Mouse (Mus musculus): ENCODE data around the gene Dnah8. TPM values are rescaled to one million over a fixed set of nuclear protein-coding genes. Genes with fewer than 3 reads are reported as not detected.

The Dnah8 gene
- total RNA-seq, 2 experiments from 2014 or later, result 0.11 TPM; not detected in 1

DNA sequence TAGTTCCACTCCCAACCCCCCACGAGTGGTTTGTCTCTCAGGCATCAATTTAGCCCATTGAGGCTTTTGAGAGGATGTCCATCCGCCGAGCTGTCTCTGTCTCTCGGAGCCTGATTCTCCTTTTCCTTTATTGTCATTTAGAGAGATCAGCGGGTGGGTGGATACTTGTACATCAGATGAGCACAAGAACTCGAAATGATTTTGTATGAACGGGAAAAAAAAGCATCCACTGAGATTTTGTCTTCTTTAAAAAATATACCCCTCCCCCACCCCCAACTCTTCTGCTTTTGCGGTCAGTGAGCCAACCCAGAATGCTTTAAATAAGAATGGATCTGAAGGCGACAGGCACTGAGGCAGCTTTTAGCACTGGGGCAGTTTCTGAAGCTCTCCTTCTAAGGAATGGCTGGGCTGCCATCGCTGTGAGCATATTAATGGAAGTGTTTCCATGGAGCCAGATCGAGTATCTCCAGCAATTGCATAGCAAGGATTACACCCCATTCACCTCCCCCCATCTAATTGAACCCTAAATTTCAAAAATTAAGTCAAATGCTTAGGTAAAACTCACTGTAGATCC is 201.7 kb downstream of the Dnah8 start:
- no peak for DNase-seq
- no peak overlapping the region for H3K27ac ChIP-seq
- H3K4me3 ChIP-seq, result no peak overlapping the region
- no peak for TF ChIP-seq CTCF (IDR thresholded peaks at IDR 0.05)
- intact Hi-C loops (cut with DNase I), result no loop called here

GRCm38 (mm10) chr17:30831170-30831569 is 207.0 kb downstream of the Dnah8 start:
- intact Hi-C loops (cut with DNase I), result no loop called here
- no peak for DNase-seq
- no peak overlapping the region for H3K4me3 ChIP-seq
- no peak overlapping the region for H3K27ac ChIP-seq
- peak; percentile 11; the same call in 1 of the 2 replicates for TF ChIP-seq CTCF (IDR thresholded peaks at IDR 0.05)

- H3K27ac ChIP-seq, result no peak overlapping the region
- intact Hi-C loops (cut with DNase I), result no loop called here
- no peak for DNase-seq
- TF ChIP-seq CTCF (IDR thresholded peaks at IDR 0.05), result no peak
- no peak overlapping the region for H3K4me3 ChIP-seq
Observed at GRCm38 (mm10) chr17:30835419-30835818, 211.3 kb downstream of the Dnah8 start.

- Histone ChIP-seq H3K4me3 (no peak overlapping the region), H3K27ac (no peak overlapping the region)
- TF ChIP-seq CTCF (IDR thresholded peaks at IDR 0.05), result no peak
- no peak for DNase-seq
- intact Hi-C loops (cut with DNase I), result no loop called here
Observed at GRCm38 (mm10) chr17:30837031-30837430, 212.9 kb downstream of the Dnah8 start.

- TF ChIP-seq CTCF (IDR thresholded peaks at IDR 0.05), result no peak
- no peak for DNase-seq
- H3K4me3 ChIP-seq, result no peak overlapping the region
- H3K27ac ChIP-seq, result no peak overlapping the region
- intact Hi-C loops (cut with DNase I), result no loop called here
Observed at GRCm38 (mm10) chr17:30840046-30840445, 215.9 kb downstream of the Dnah8 start.

- Histone ChIP-seq H3K27ac (no peak overlapping the region), H3K4me3 (no peak overlapping the region)
- no peak for TF ChIP-seq CTCF (IDR thresholded peaks at IDR 0.05)
- intact Hi-C loops (cut with DNase I), result no loop called here
- no peak for DNase-seq
Observed at GRCm38 (mm10) chr17:30842312-30842711, 218.2 kb downstream of the Dnah8 start.

GRCm38 (mm10) chr17:30844321-30844791 is 220.2 kb downstream of the Dnah8 start:
- intact Hi-C loops (cut with DNase I), result loop anchor here (2.0 kb wide), 1 partner anchor 388 kb away; no protein-coding TSS in a partner anchor
- Histone ChIP-seq H3K4me3 (no peak overlapping the region), H3K27ac (no peak overlapping the region)
- peak; percentile 56 for TF ChIP-seq CTCF (IDR thresholded peaks at IDR 0.05)
- no peak for DNase-seq

DNA sequence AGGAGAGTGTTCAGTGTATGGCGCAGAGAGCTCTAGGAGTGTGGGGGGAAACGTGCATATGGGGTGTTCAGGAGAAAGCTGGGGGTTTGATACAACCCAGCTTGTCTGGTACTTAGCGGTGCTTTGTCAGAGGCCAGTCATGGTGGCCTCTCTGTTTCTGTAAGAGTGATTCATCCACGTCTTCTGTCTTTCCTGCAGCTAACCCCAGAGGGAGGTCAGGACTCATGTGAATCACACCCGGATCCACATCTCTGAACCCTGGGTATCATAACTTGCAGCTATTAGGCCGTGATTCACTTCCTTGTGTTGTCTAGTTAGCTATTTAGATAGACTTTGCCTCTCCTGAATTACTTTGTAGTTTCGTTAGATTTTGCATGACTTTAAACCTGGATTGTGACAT is 223.3 kb downstream of the Dnah8 start:
- no peak overlapping the region for H3K27ac ChIP-seq
- no peak for DNase-seq
- intact Hi-C loops (cut with DNase I), result no loop called here
- TF ChIP-seq CTCF (IDR thresholded peaks at IDR 0.05), result no peak
- no peak overlapping the region for H3K4me3 ChIP-seq

DNA sequence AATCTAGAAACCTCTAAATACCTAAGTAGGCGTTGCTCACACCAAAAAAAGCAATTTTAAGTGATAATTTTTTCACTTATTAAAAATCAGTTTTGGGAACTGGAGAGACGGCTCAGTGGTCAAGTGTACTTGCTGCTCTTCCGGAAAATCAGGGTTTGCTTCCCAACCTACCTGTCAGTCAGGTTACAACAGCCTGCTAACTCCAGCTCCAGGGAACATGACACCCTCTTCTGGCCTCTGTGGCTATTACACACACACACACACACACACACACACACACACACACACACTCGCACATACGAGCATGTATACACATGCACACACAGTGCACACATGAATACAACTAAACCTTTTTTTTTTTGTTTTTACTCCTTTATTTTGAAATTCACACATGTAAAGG is 223.9 kb downstream of the Dnah8 start:
- Histone ChIP-seq H3K27ac (no peak overlapping the region), H3K4me3 (no peak overlapping the region)
- no peak for TF ChIP-seq CTCF (IDR thresholded peaks at IDR 0.05)
- no peak for DNase-seq
- intact Hi-C loops (cut with DNase I), result no loop called here

- DNase-seq, result no peak
- Histone ChIP-seq H3K4me3 (no peak overlapping the region), H3K27ac (no peak overlapping the region)
- intact Hi-C loops (cut with DNase I), result no loop called here
- no peak for TF ChIP-seq CTCF (IDR thresholded peaks at IDR 0.05)
Observed at GRCm38 (mm10) chr17:30848804-30849203, 224.7 kb downstream of the Dnah8 start.

GRCm38 (mm10) chr17:30849813-30850212 is 225.7 kb downstream of the Dnah8 start:
- intact Hi-C loops (cut with DNase I), result no loop called here

DNA sequence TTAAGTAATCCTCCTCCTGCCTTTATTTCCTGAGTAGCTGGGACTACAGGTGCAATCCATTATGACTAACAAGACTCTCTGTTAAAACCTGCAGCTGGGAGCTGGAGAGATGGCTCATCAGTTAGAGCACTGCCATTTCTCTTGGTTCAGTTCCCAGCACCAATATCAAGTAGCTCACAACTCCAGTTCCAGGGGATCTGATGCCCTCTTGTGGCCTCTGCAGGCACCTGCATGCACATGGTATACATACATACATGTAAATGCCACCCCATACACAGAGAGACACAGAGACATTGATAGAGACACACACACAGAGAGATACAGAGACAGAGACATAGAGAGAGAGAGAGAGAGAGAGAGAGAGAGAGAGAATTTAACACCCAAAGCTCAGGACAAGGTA is 228.2 kb downstream of the Dnah8 start:
- intact Hi-C loops (cut with DNase I), result no loop called here

More at GRCm38 (mm10) chr17:30849813-30850212, 225.7 kb downstream of the Dnah8 start:
- no peak overlapping the region for H3K4me3 ChIP-seq
- no peak overlapping the region for H3K27ac ChIP-seq
- DNase-seq, result no peak
- TF ChIP-seq CTCF (IDR thresholded peaks at IDR 0.05), result no peak

GRCm38 (mm10) chr17:30857347-30857746 is 233.2 kb downstream of the Dnah8 start:
- no peak overlapping the region for H3K4me3 ChIP-seq
- H3K27ac ChIP-seq, result no peak overlapping the region
- no peak for TF ChIP-seq CTCF (IDR thresholded peaks at IDR 0.05)
- DNase-seq, result no peak
- intact Hi-C loops (cut with DNase I), result no loop called here

More for the DNA sequence above, 228.2 kb downstream of the Dnah8 start:
- no peak overlapping the region for H3K4me3 ChIP-seq
- 0 out of 2 replicates have a peak, but pooled peaks have one; percentile 5 for TF ChIP-seq CTCF (IDR thresholded peaks at IDR 0.05)
- no peak for DNase-seq
- no peak overlapping the region for H3K27ac ChIP-seq

All from gastrocnemius, adult 2 months (tissue).